Mouse (Mus musculus) ES-E14 (cell line): ENCODE results near the gene Fndc3a.

ENCODE experiments used
- CHD2 ChIP-seq: IDR thresholded peaks from 2 replicates; pipeline ENCODE4 v1.6.1; 2014; ENCODE audit warnings: mild to moderate bottlenecking, low read depth, low read length, inconsistent platforms
- MAFK ChIP-seq: IDR thresholded peaks from 2 replicates; pipeline ENCODE4 v1.6.1; 2014; ENCODE audit warnings: mild to moderate bottlenecking, low read depth, low read length, inconsistent platforms; ENCODE audit not compliant: insufficient read depth

- TF ChIP-seq MAFK, result no peak
- no peak for TF ChIP-seq CHD2
These were observed 12.7 kb upstream of the Fndc3a start for GRCm38 (mm10) chr14:72722274-72723053.
